Mouse (Mus musculus) embryonic fibroblast, embryonic 13.5 days (primary cell): Measurements from ENCODE around the gene Olfr1195. TPM values are rescaled to one million over a fixed set of nuclear protein-coding genes. Genes with fewer than 3 reads are reported as not detected.
"Not testable (repeated sequence)": the region's sequence is repeated elsewhere in the genome, so short reads cannot be mapped to it uniquely, and the experiment has no call there.

ENCODE experiments used
- H3K27ac ChIP-seq: 2 replicates; pipeline ENCODE4 v1.5.1; 2012; ENCODE audit warnings: low read length, control low read depth, inconsistent platforms; ENCODE audit not compliant: insufficient read depth
- H3K4me1 ChIP-seq: 2 replicates; pipeline ENCODE4 v1.6.1; 2011; ENCODE audit warnings: low read length; ENCODE audit not compliant: control insufficient read depth, insufficient read depth
- H3K4me3 ChIP-seq: 2 replicates; pipeline ENCODE4 v1.5.1; 2011; ENCODE audit warnings: mild to moderate bottlenecking, control low read depth, low read length; ENCODE audit not compliant: insufficient read depth
- CTCF ChIP-seq: IDR thresholded peaks from 2 replicates; pipeline ENCODE4 v1.5.1; 2011; ENCODE audit warnings: mild to moderate bottlenecking, control low read depth, low read length, moderate library complexity, borderline replicate concordance; ENCODE audit not compliant: insufficient read depth
- POLR2A ChIP-seq: IDR thresholded peaks from 2 replicates; pipeline ENCODE4 v1.6.1; 2011; ENCODE audit warnings: low read depth, mild to moderate bottlenecking, control low read depth, low read length, moderate library complexity
- polyA plus RNA-seq: library from polyadenylated mRNA; stranded (reverse); fragments of >200 nt; gene quantifications from 2 replicates; pipeline ENCODE4 v1.2.4, GENCODE M21; 2011; ENCODE audit warnings: low read depth; ENCODE audit not compliant: missing spikeins, insufficient read length

Olfr1195 gene
- polyA plus RNA-seq = not detected in 2 replicates

GRCm38 (mm10) chr2:88689087-88689486 lies at the start of gene Olfr1195:
Gene Olfr1195 (minus strand): TSS chr2:88689187.
- TF ChIP-seq POLR2A = no peak
- TF ChIP-seq CTCF = no peak
- Histone ChIP-seq H3K4me3 (no peak within 1 kb of the TSS), H3K27ac (no peak within 1 kb of the TSS), H3K4me1 (no peaks in the 10 kb centered on the region)

DNA sequence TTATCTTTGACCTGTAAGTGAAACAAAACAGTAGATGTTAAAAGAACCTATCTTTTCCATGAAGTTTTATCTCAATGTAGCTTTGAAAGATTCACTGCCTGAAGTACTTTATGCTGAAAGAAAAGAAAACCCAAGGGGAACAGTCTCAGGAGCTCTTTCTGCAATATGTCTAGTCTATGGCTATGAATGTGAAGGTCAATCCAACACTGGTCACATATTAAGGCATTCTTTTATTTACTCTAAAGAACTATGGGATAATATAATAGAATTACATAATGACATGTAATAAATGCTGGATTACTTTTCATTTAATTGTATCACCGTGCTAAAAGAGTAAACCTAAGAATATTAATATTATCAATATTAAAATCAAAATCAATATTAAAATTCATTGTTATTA lies 43.3 kb upstream of the Olfr1195 start, which contains the start of gene Olfr1197:
Gene Olfr1197 (minus strand): TSS at position 101 of the 400 bp plus-strand sequence.
- Histone ChIP-seq H3K4me3 (no peak within 1 kb of the TSS), H3K27ac (no peak within 1 kb of the TSS), H3K4me1 (no peaks in the 10 kb centered on the region)
- no peak for TF ChIP-seq CTCF
- TF ChIP-seq POLR2A = no peak

GRCm38 (mm10) chr2:88704497-88704896 lies 15.5 kb upstream of the Olfr1195 start, which contains the start of gene Olfr1196:
Gene Olfr1196 (minus strand): TSS chr2:88704597.
- H3K4me3 ChIP-seq = no peak within 1 kb of the TSS
- no peaks in the 10 kb centered on the region for H3K4me1 ChIP-seq
- H3K27ac ChIP-seq = no peak within 1 kb of the TSS
- no peak for TF ChIP-seq CTCF
- no peak for TF ChIP-seq POLR2A

DNA sequence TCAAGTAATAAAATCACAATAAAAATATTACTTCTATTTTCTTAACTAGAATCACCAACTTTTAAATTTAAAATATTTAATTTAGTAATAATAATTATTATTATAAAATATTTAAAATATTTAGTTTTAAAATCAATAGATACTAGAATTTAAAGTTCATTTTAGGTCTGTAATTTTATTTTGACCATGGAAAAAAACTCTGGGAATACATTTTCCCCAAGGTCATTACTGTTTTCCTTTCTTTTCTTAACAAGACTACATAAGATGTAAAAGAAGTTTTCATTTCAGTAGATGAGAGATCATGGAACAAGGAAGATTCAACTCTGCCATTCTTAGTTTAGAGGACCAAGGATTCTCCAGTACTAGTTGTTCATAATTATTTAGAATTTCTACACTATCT lies 13.7 kb downstream of the Olfr1195 start, which contains the start of gene Olfr1193:
Gene Olfr1193 (plus strand): TSS at position 301 of the 400 bp plus-strand sequence.
- not testable (repeated sequence) for H3K27ac ChIP-seq, H3K4me3 ChIP-seq, H3K4me1 ChIP-seq

- Histone ChIP-seq H3K4me3 (no peak within 1 kb of the TSS), H3K4me1 (no peaks in the 10 kb centered on the region), H3K27ac (no peak within 1 kb of the TSS)
- TF ChIP-seq POLR2A (no peak), CTCF (no peak)
Observed at GRCm38 (mm10) chr2:88648209-88648608, 40.8 kb downstream of the Olfr1195 start, which contains the start of gene Olfr1192-ps1. Gene Olfr1192-ps1 (plus strand): TSS chr2:88648509.

DNA sequence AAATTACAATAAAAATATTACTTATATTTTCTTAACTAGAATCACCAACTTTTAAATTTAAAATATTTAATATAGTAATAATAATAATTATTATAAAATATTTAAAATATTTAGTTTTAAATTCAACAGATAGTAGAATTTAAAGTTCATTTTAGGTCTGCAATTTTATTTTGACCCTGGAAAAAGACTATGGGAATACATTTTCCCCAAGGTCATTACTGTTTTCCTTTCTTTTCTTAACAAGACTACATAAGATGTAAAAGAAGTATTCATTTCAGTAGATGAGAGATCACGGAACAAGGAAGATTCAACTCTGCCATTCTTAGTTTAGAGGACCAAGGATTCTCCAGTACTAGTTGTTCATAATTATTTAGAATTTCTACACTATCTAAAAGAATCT lies 48.7 kb downstream of the Olfr1195 start, which contains the start of gene Olfr1191-ps1:
Gene Olfr1191-ps1 (plus strand): TSS at position 301 of the 400 bp plus-strand sequence.
- not testable (repeated sequence) for H3K4me1 ChIP-seq, H3K4me3 ChIP-seq, H3K27ac ChIP-seq

Other genes with a start within 250 kb of the Olfr1195 start
- not detected in 2 replicates for gene Gm13757, start 240.1 kb downstream of the Olfr1195 start, polyA plus RNA-seq
- not detected in 2 replicates for gene Olfr1183, start 234.3 kb downstream of the Olfr1195 start, polyA plus RNA-seq
- not detected in 2 replicates for gene Olfr1184, start 205.6 kb downstream of the Olfr1195 start, polyA plus RNA-seq
- not detected in 2 replicates for gene Olfr1185-ps1, start 195.9 kb downstream of the Olfr1195 start, polyA plus RNA-seq
- not detected in 2 replicates for gene Olfr1186, start 170.6 kb downstream of the Olfr1195 start, polyA plus RNA-seq
- gene Olfr1188, start 132.3 kb downstream of the Olfr1195 start, polyA plus RNA-seq = not detected in 2 replicates
- gene Olfr1189, start 102.7 kb downstream of the Olfr1195 start, polyA plus RNA-seq = not detected in 2 replicates
- gene Olfr1191-ps1, start 48.6 kb downstream of the Olfr1195 start, polyA plus RNA-seq = not detected in 2 replicates
- not detected in 2 replicates for gene Olfr1192-ps1, start 40.7 kb downstream of the Olfr1195 start, polyA plus RNA-seq
- not detected in 2 replicates for gene Olfr1193, start 13.6 kb downstream of the Olfr1195 start, polyA plus RNA-seq
- gene Olfr1196, start 15.4 kb upstream of the Olfr1195 start, polyA plus RNA-seq = not detected in 2 replicates
- gene Olfr1197, start 43.2 kb upstream of the Olfr1195 start, polyA plus RNA-seq = not detected in 2 replicates
- not detected in 2 replicates for gene Olfr1198, start 62.2 kb upstream of the Olfr1195 start, polyA plus RNA-seq
- gene Olfr1199, start 71.3 kb upstream of the Olfr1195 start, polyA plus RNA-seq = not detected in 2 replicates
- gene Olfr1200, start 81.3 kb upstream of the Olfr1195 start, polyA plus RNA-seq = not detected in 2 replicates
- not detected in 2 replicates for gene Olfr1201, start 103.8 kb upstream of the Olfr1195 start, polyA plus RNA-seq
- gene Olfr1202, start 125.3 kb upstream of the Olfr1195 start, polyA plus RNA-seq = not detected in 2 replicates
- not detected in 2 replicates for gene Olfr1205, start 140.6 kb upstream of the Olfr1195 start, polyA plus RNA-seq
- not detected in 2 replicates for gene Olfr1204, start 160.1 kb upstream of the Olfr1195 start, polyA plus RNA-seq
- gene Olfr1206, start 174.0 kb upstream of the Olfr1195 start, polyA plus RNA-seq = not detected in 2 replicates
- gene Olfr1208, start 213.1 kb upstream of the Olfr1195 start, polyA plus RNA-seq = not detected in 2 replicates
- not detected in 2 replicates for gene Olfr1209, start 226.0 kb upstream of the Olfr1195 start, polyA plus RNA-seq
- gene Olfr1211, start 248.9 kb upstream of the Olfr1195 start, polyA plus RNA-seq = not detected in 2 replicates